Mouse (Mus musculus): ENCODE measurements at regions not wholly inside any gene's neighbourhood (a gene's known extent, or its start where the extent isn't known, plus 50 kb on each side); places are given as distances from the start of the nearest gene placed in this dataset.

DNA sequence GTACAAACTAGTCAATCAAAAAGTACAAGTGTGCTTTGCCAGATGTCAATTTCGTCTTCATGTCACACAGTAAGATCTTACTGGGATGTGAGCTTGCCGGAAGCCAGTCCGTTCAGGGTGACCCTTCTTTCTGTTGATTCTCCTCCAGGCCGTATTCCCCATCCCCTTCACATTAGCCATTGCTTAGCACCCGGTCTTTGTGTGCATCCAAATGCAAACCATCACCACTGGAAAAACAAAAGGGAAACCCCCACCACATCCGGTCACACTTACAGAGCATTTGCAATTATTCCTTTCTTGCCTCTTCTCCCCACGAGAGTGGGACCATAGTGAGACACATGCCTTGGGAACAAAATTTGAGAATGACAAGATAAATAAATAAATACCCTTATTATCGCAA lies 616.2 kb upstream of the Gm10131 start:
- Histone ChIP-seq H3K4me2 (ENCODE audit: low read length) (no peak overlapping the region), H3K4me1 (ENCODE audit: control insufficient read depth, insufficient read depth, low read length) (no peaks in the 10 kb centered on the region; the same call in 1 of the 2 replicates), H3K27me3 (replicated peaks; ENCODE audit: control insufficient read depth, insufficient read depth, low read length) (no peaks in the 10 kb centered on the region), H3K9ac (ENCODE audit: low read length) (no peak overlapping the region), H3K4me3 (ENCODE audit: low read depth, low read length) (no peak overlapping the region), H3K9me3 (replicated peaks; ENCODE audit: control insufficient read depth, low read length) (no peaks in the 10 kb centered on the region), H3K27ac (ENCODE audit: low read depth, low read length) (no peak overlapping the region), H3K36me3 (ENCODE audit: control insufficient read depth, insufficient read depth, low read length) (no peaks in the 10 kb centered on the region)
- ATAC-seq (no peak), DNase-seq (ENCODE audit: low spot score) (no peak)
- WGBS, result 64% methylated on average over 8 of the region's 8 CpGs

- no peak overlapping the region for H3K27ac ChIP-seq (ENCODE audit: low read depth, low read length)
- H3K4me2 ChIP-seq (ENCODE audit: low read length), result no peak overlapping the region
- H3K27me3 ChIP-seq (replicated peaks; ENCODE audit: control insufficient read depth, insufficient read depth, low read length), result no peaks in the 10 kb centered on the region
- H3K36me3 ChIP-seq (ENCODE audit: control insufficient read depth, insufficient read depth, low read length), result no peaks in the 10 kb centered on the region
- H3K9ac ChIP-seq (ENCODE audit: low read length), result no peak overlapping the region
- ATAC-seq (no peak), DNase-seq (ENCODE audit: low spot score) (no peak)
- H3K9me3 ChIP-seq (replicated peaks; ENCODE audit: control insufficient read depth, low read length), result no peaks in the 10 kb centered on the region
- no peaks in the 10 kb centered on the region for H3K4me1 ChIP-seq (ENCODE audit: control insufficient read depth, insufficient read depth, low read length)
- H3K4me3 ChIP-seq (ENCODE audit: low read depth, low read length), result no peak overlapping the region
- WGBS, result 70% methylated on average over 10 of the region's 10 CpGs
These were observed 614.7 kb upstream of the Gm10131 start for GRCm38 (mm10) chr8:34726145-34726767.

GRCm38 (mm10) chr8:34725546-34725945 lies 614.0 kb upstream of the Gm10131 start:
- WGBS, result 71% methylated on average over 4 of the region's 4 CpGs
- no peak overlapping the region for H3K27ac ChIP-seq (ENCODE audit: low read depth, low read length)
- ATAC-seq, result no peak
- H3K4me3 ChIP-seq (ENCODE audit: low read depth, low read length), result no peak overlapping the region
- no peak overlapping the region for H3K9ac ChIP-seq (ENCODE audit: low read length)
- H3K9me3 ChIP-seq (replicated peaks; ENCODE audit: control insufficient read depth, low read length), result no peaks in the 10 kb centered on the region
- no peaks in the 10 kb centered on the region for H3K27me3 ChIP-seq (replicated peaks; ENCODE audit: control insufficient read depth, insufficient read depth, low read length)
- no peaks in the 10 kb centered on the region for H3K4me1 ChIP-seq (ENCODE audit: control insufficient read depth, insufficient read depth, low read length)
- no peak for DNase-seq (ENCODE audit: low spot score)
- H3K36me3 ChIP-seq (ENCODE audit: control insufficient read depth, insufficient read depth, low read length), result no peaks in the 10 kb centered on the region
- no peak overlapping the region for H3K4me2 ChIP-seq (ENCODE audit: low read length)

DNA sequence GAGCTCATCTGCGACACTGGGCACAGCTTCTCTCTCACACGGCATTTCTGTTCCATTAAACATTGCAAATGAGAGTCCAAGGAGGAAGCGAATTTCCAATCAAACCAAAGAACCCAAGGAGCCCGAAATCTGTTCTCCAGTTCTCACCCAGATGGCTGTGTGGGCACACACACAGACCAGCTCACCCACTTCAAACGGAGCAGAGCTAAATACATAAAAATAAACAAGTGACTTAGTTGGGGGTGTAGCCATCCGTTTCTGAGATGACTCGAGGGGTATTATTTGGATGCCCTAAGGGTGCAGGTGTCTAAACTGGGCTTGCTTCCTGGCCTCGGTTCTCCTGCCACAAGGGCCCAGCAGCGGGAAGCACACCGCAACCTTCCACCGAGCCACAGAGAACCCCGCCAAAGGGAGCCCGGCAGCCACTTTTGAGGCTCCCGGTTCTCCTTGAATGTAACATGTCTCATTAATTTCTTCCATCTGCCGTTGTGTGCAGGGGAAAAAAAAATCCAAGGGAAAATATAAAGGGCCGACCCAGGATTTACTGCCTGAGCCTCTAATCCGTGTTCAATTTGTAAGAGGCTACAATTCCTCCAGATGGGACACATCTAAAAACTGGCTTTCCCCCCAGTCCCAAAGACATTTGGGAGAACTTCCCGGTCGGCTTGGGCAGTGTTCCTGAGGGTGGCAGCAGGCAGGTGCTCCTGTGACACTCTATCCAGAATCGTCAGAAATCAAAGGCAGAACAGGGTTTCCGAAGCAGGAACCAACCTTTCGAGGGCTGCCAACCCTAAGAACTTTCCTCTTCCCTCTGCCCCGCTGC lies 598.6 kb upstream of the Gm10131 start:
- Histone ChIP-seq H3K4me1 (ENCODE audit: control insufficient read depth, insufficient read depth, low read length) (no peaks in the 10 kb centered on the region), H3K4me3 (ENCODE audit: low read depth, low read length) (no peak overlapping the region), H3K36me3 (ENCODE audit: control insufficient read depth, insufficient read depth, low read length) (no peaks in the 10 kb centered on the region), H3K27ac (ENCODE audit: low read depth, low read length) (peak overlapping the region; percentile 35), H3K9me3 (replicated peaks; ENCODE audit: control insufficient read depth, low read length) (no peaks in the 10 kb centered on the region), H3K27me3 (replicated peaks; ENCODE audit: control insufficient read depth, insufficient read depth, low read length) (no peaks in the 10 kb centered on the region), H3K4me2 (ENCODE audit: low read length) (no peak overlapping the region), H3K9ac (ENCODE audit: low read length) (no peak overlapping the region)
- peak; percentile 54 for DNase-seq (ENCODE audit: low spot score)
- peak; percentile 52 for ATAC-seq
- WGBS, result 74% methylated on average over 23 of the region's 23 CpGs

- Histone ChIP-seq H3K9ac (ENCODE audit: low read length) (no peak overlapping the region), H3K4me2 (ENCODE audit: low read length) (no peak overlapping the region), H3K36me3 (ENCODE audit: control insufficient read depth, insufficient read depth, low read length) (no peaks in the 10 kb centered on the region), H3K4me3 (ENCODE audit: low read depth, low read length) (no peak overlapping the region), H3K27ac (ENCODE audit: low read depth, low read length) (peak overlapping the region; percentile 35), H3K27me3 (replicated peaks; ENCODE audit: control insufficient read depth, insufficient read depth, low read length) (no peaks in the 10 kb centered on the region), H3K4me1 (ENCODE audit: control insufficient read depth, insufficient read depth, low read length) (no peaks in the 10 kb centered on the region), H3K9me3 (replicated peaks; ENCODE audit: control insufficient read depth, low read length) (no peaks in the 10 kb centered on the region)
- ATAC-seq, result no peak
- WGBS, result 70% methylated on average over 11 of the region's 11 CpGs
- no peak for DNase-seq (ENCODE audit: low spot score)
These were observed 597.8 kb upstream of the Gm10131 start for GRCm38 (mm10) chr8:34709316-34709715.

- Histone ChIP-seq H3K9ac (ENCODE audit: low read length) (peak overlapping the region; percentile 17; the same call in 1 of the 2 replicates), H3K36me3 (ENCODE audit: control insufficient read depth, insufficient read depth, low read length) (no peaks in the 10 kb centered on the region), H3K4me2 (ENCODE audit: low read length) (no peak overlapping the region), H3K9me3 (replicated peaks; ENCODE audit: control insufficient read depth, low read length) (no peaks in the 10 kb centered on the region), H3K27me3 (replicated peaks; ENCODE audit: control insufficient read depth, insufficient read depth, low read length) (no peaks in the 10 kb centered on the region), H3K4me1 (ENCODE audit: control insufficient read depth, insufficient read depth, low read length) (peaks cover 5% of the 10 kb centered on the region; the same call in 1 of the 2 replicates), H3K4me3 (ENCODE audit: low read depth, low read length) (no peak overlapping the region), H3K27ac (ENCODE audit: low read depth, low read length) (peak overlapping the region; percentile 48; the same call in 1 of the 2 replicates)
- DNase-seq (ENCODE audit: low spot score), result peak; percentile 56
- 4% methylated on average over 8 of the region's 8 CpGs for WGBS
- peak; percentile 58; the same call in 1 of the 2 replicates for ATAC-seq
These were observed 591.8 kb upstream of the Gm10131 start for GRCm38 (mm10) chr8:34703351-34703750.

DNA sequence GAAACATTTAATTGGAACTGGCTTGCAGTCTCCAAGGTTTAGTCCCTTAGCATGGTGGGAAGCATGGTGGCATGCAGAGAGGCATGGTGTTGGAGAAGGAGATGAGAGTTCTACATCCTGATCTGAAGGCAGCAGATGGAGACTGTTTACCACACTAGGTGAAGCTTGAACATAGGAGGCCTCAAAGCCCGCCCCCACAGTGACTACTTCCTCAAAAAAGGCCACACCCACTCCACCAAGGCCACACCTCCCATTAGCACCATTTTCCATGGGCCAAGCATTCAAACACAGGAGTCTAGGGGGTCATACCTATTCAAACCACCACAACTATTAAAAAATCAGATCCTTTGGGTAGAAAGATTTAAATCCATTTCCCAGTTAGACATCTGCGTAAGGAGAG lies 591.3 kb upstream of the Gm10131 start:
- H3K4me2 ChIP-seq (ENCODE audit: low read length), result no peak overlapping the region
- DNase-seq (ENCODE audit: low spot score), result no peak
- 75% methylated on average over 2 of the region's 2 CpGs for WGBS
- ATAC-seq, result no peak
- no peaks in the 10 kb centered on the region for H3K36me3 ChIP-seq (ENCODE audit: control insufficient read depth, insufficient read depth, low read length)
- H3K27me3 ChIP-seq (replicated peaks; ENCODE audit: control insufficient read depth, insufficient read depth, low read length), result no peaks in the 10 kb centered on the region
- H3K27ac ChIP-seq (ENCODE audit: low read depth, low read length), result no peak overlapping the region
- no peaks in the 10 kb centered on the region for H3K9me3 ChIP-seq (replicated peaks; ENCODE audit: control insufficient read depth, low read length)
- H3K9ac ChIP-seq (ENCODE audit: low read length), result no peak overlapping the region
- H3K4me3 ChIP-seq (ENCODE audit: low read depth, low read length), result no peak overlapping the region
- H3K4me1 ChIP-seq (ENCODE audit: control insufficient read depth, insufficient read depth, low read length), result peaks cover 5% of the 10 kb centered on the region; the same call in 1 of the 2 replicates

DNA sequence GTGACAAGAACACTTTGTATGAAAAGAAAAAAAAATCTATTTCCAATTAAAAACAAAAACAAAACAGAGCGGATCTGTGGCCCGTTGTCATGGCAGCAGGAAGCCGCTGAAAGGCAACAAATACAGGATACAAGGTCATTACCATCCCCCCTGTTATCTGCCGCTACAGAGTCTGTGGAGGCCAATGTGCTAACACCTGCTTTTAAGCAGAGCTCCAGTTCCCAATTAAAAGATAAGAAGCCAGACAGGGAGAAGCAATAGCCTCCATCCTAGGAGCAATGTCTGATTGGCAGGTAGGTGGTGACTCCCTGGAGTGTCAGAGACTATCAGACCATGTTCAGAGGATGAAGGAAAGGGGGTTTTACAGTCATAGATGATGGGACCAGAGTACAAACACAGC lies 587.5 kb upstream of the Gm10131 start:
- no peaks in the 10 kb centered on the region for H3K9me3 ChIP-seq (replicated peaks; ENCODE audit: control insufficient read depth, low read length)
- H3K36me3 ChIP-seq (ENCODE audit: control insufficient read depth, insufficient read depth, low read length), result no peaks in the 10 kb centered on the region
- 63% methylated on average over 4 of the region's 4 CpGs for WGBS
- H3K4me3 ChIP-seq (ENCODE audit: low read depth, low read length), result no peak overlapping the region
- H3K9ac ChIP-seq (ENCODE audit: low read length), result no peak overlapping the region
- H3K27ac ChIP-seq (ENCODE audit: low read depth, low read length), result no peak overlapping the region
- ATAC-seq, result no peak
- H3K4me2 ChIP-seq (ENCODE audit: low read length), result no peak overlapping the region
- DNase-seq (ENCODE audit: low spot score), result no peak
- peaks cover 5% of the 10 kb centered on the region; the same call in 1 of the 2 replicates for H3K4me1 ChIP-seq (ENCODE audit: control insufficient read depth, insufficient read depth, low read length)
- H3K27me3 ChIP-seq (replicated peaks; ENCODE audit: control insufficient read depth, insufficient read depth, low read length), result no peaks in the 10 kb centered on the region

GRCm38 (mm10) chr8:34696365-34696764 lies 584.8 kb upstream of the Gm10131 start:
- Histone ChIP-seq H3K27me3 (replicated peaks; ENCODE audit: control insufficient read depth, insufficient read depth, low read length) (no peaks in the 10 kb centered on the region), H3K36me3 (ENCODE audit: control insufficient read depth, insufficient read depth, low read length) (no peaks in the 10 kb centered on the region), H3K4me3 (ENCODE audit: low read depth, low read length) (no peak overlapping the region), H3K9ac (ENCODE audit: low read length) (no peak overlapping the region), H3K4me2 (ENCODE audit: low read length) (no peak overlapping the region), H3K4me1 (ENCODE audit: control insufficient read depth, insufficient read depth, low read length) (no peaks in the 10 kb centered on the region), H3K9me3 (replicated peaks; ENCODE audit: control insufficient read depth, low read length) (no peaks in the 10 kb centered on the region), H3K27ac (ENCODE audit: low read depth, low read length) (no peak overlapping the region)
- DNase-seq (ENCODE audit: low spot score), result no peak
- 81% methylated on average over 12 of the region's 12 CpGs for WGBS
- no peak for ATAC-seq

All from forebrain, embryonic 14.5 days (tissue).